Mouse (Mus musculus) CH12.LX (cell line): ENCODE measurements around the gene Kif12. TPM values are rescaled to one million over a fixed set of nuclear protein-coding genes. Genes with fewer than 3 reads are reported as not detected.

ENCODE experiments used
- DNase-seq: peaks from one replicate; pipeline ENCODE4 v3.0.0-alpha.2; 2013; ENCODE audit errors: extremely low read depth
- H3K27ac ChIP-seq: 2 replicates; pipeline ENCODE4 v1.5.1; 2012; ENCODE audit warnings: low read depth, mild to moderate bottlenecking, control low read depth, moderate library complexity; ENCODE audit not compliant: insufficient read depth
- H3K27me3 ChIP-seq: replicated peaks from 2 replicates; pipeline ENCODE3; 2012; ENCODE audit warnings: inconsistent platforms
- H3K36me3 ChIP-seq, 2 experiments: replicated peaks in 1 of 2; 2 replicates each; pipeline versions ENCODE3 to v1.6.1; 2012; ENCODE audit warnings: inconsistent platforms in 1 of 2, low read length in 1 of 2, mild to moderate bottlenecking in 1 of 2, mixed read lengths in 1 of 2, moderate library complexity in 1 of 2; ENCODE audit not compliant: control insufficient read depth in 1 of 2, insufficient read depth in 1 of 2
- H3K4me1 ChIP-seq, 2 experiments: 2 replicates each; pipeline ENCODE4 v1.6.1; 2012; ENCODE audit warnings: inconsistent platforms in 1 of 2, moderate library complexity in 1 of 2; ENCODE audit not compliant: insufficient read depth in 2 of 2, control insufficient read depth in 1 of 2
- H3K4me2 ChIP-seq: 2 replicates; pipeline ENCODE4 v1.6.1; 2012; ENCODE audit warnings: low read depth, mild to moderate bottlenecking, control low read depth; ENCODE audit not compliant: poor library complexity, insufficient read depth, severe bottlenecking
- H3K4me3 ChIP-seq, 3 experiments: fragments of 150-350 bp in 1 of 3; sonication (generic) in 1 of 3; replicated peaks in 1 of 3; 2 replicates each; pipeline versions ENCODE3 to v1.5.1; 2011 to 2012; ENCODE audit warnings: low read depth in 2 of 3, low read length in 2 of 3, mild to moderate bottlenecking in 2 of 3, moderate library complexity in 2 of 3, control low read depth in 1 of 3, improper control_type of control experiment in 1 of 3, inconsistent platforms in 1 of 3, mixed read lengths in 1 of 3; ENCODE audit not compliant: poor library complexity in 1 of 3
- H3K79me2 ChIP-seq: replicated peaks from 2 replicates; pipeline ENCODE4 v1.6.1; 2012; ENCODE audit warnings: mild to moderate bottlenecking, moderate library complexity; ENCODE audit not compliant: control insufficient read depth, poor library complexity, insufficient read depth, severe bottlenecking; ENCODE audit errors: extremely low read depth
- H3K9ac ChIP-seq: 2 replicates; pipeline ENCODE4 v1.6.1; 2012; ENCODE audit warnings: low read depth, mild to moderate bottlenecking, control low read depth, moderate library complexity; ENCODE audit not compliant: insufficient read depth
- H3K9me3 ChIP-seq: replicated peaks from 2 replicates; pipeline ENCODE3; 2012; ENCODE audit warnings: low read length, inconsistent platforms, mixed read lengths
- BHLHE40 ChIP-seq: IDR thresholded peaks from 2 replicates; pipeline ENCODE4 v1.6.1; 2011; ENCODE audit warnings: mild to moderate bottlenecking, low read depth, low read length, improper control_type of control experiment
- E2F4 ChIP-seq: IDR thresholded peaks from 2 replicates; pipeline ENCODE4 v1.6.1; 2011; ENCODE audit warnings: low read depth, low read length, improper control_type of control experiment; ENCODE audit not compliant: insufficient replicate concordance
- ELF1 ChIP-seq: IDR thresholded peaks from 2 replicates; pipeline ENCODE4 v1.6.1; 2014; ENCODE audit warnings: low read depth, mild to moderate bottlenecking, inconsistent platforms, low read length, improper control_type of control experiment
- GABPA ChIP-seq: IDR thresholded peaks from 2 replicates; pipeline ENCODE4 v1.6.1; 2012; ENCODE audit warnings: low read depth, low read length, improper control_type of control experiment, inconsistent platforms; ENCODE audit not compliant: insufficient replicate concordance
- HCFC1 ChIP-seq: IDR thresholded peaks from 2 replicates; pipeline ENCODE4 v1.6.1; 2012; ENCODE audit warnings: low read depth, mild to moderate bottlenecking, inconsistent platforms, low read length, improper control_type of control experiment
- JUN ChIP-seq: IDR thresholded peaks from 2 replicates; pipeline ENCODE4 v1.6.1; 2011; ENCODE audit warnings: low read depth, mild to moderate bottlenecking, low read length, improper control_type of control experiment, moderate library complexity; ENCODE audit not compliant: insufficient read depth
- JUND ChIP-seq: conservative IDR thresholded peaks from 2 replicates; pipeline ENCODE4 v1.6.1; 2011; ENCODE audit warnings: low read depth, low read length, improper control_type of control experiment
- MAX ChIP-seq: IDR thresholded peaks from 2 replicates; pipeline ENCODE4 v1.6.1; 2011; ENCODE audit warnings: low read length, improper control_type of control experiment
- MYC ChIP-seq: IDR thresholded peaks from 2 replicates; pipeline ENCODE4 v1.6.1; 2011; ENCODE audit warnings: low read depth, mild to moderate bottlenecking, improper control_type of control experiment, low read length
- NRF1 ChIP-seq: IDR thresholded peaks from 2 replicates; pipeline ENCODE4 v1.6.1; 2014; ENCODE audit warnings: low read depth, mild to moderate bottlenecking, inconsistent platforms, low read length, improper control_type of control experiment, moderate library complexity
- POLR2AphosphoS2 ChIP-seq: IDR thresholded peaks from 2 replicates; pipeline ENCODE4 v1.6.1; 2011; ENCODE audit warnings: low read depth, low read length, improper control_type of control experiment
- RCOR1 ChIP-seq: conservative IDR thresholded peaks from 2 replicates; pipeline ENCODE4 v1.6.1; 2012; ENCODE audit warnings: low read depth, mild to moderate bottlenecking, inconsistent platforms, low read length, improper control_type of control experiment
- SIN3A ChIP-seq: IDR thresholded peaks from 2 replicates; pipeline ENCODE4 v1.6.1; 2012; ENCODE audit warnings: low read length, improper control_type of control experiment, inconsistent platforms
- SMC3 ChIP-seq: IDR thresholded peaks from 2 replicates; pipeline ENCODE4 v1.6.1; 2011; ENCODE audit warnings: low read depth, low read length, improper control_type of control experiment
- TBP ChIP-seq: conservative IDR thresholded peaks from 2 replicates; pipeline ENCODE4 v1.6.1; 2011; ENCODE audit warnings: low read depth, low read length, improper control_type of control experiment
- USF1 ChIP-seq: IDR thresholded peaks from 2 replicates; pipeline ENCODE4 v1.6.1; 2014; ENCODE audit warnings: low read depth, mild to moderate bottlenecking, inconsistent platforms, low read length, improper control_type of control experiment
- ZKSCAN1 ChIP-seq: IDR thresholded peaks from 2 replicates; pipeline ENCODE4 v1.6.1; 2012; ENCODE audit warnings: low read depth, inconsistent platforms, low read length, improper control_type of control experiment, borderline replicate concordance
- ZMIZ1 ChIP-seq: IDR thresholded peaks from 2 replicates; pipeline ENCODE4 v1.6.1; 2012; ENCODE audit warnings: low read depth, mild to moderate bottlenecking, inconsistent platforms, low read length, improper control_type of control experiment
- dilution Hi-C: fragments of 300-500 bp; cut with MboI; formaldehyde crosslinking; loops from 2 replicates; pipeline ENCODE4 v1.14.3; 2020; ENCODE audit warnings: low sequenced_read_pairs; ENCODE audit not compliant: extremely low pct_unique_long_range_greater_than_20kb, extremely low pct_ligation_motif_present
- in situ Hi-C: fragments of 300-500 bp; cut with MboI; formaldehyde crosslinking; loops from 3 replicates; pipeline ENCODE4 v1.14.3; 2019; ENCODE audit warnings: low sequenced_read_pairs, low pct_ligation_motif_present, low pct_unique_long_range_greater_than_20kb, mixed read lengths
- polyA plus RNA-seq: library from polyadenylated mRNA; unstranded; fragments of >175 nt; gene quantifications from 2 replicates; pipeline ENCODE4 v1.2.1, GENCODE M21; 2012; ENCODE audit warnings: low read depth; ENCODE audit not compliant: insufficient read length
- total RNA-seq, 2 experiments: library from RNA; depleted of rRNA; stranded (reverse); fragments of 300-350 nt in 1 of 2; fragments of >200 nt in 1 of 2; gene quantifications; 2 replicates each; pipeline ENCODE4 v1.2.3; 2012 to 2014

Kif12 gene
- total and polyA plus RNA-seq, 3 experiments = not detected

DNA sequence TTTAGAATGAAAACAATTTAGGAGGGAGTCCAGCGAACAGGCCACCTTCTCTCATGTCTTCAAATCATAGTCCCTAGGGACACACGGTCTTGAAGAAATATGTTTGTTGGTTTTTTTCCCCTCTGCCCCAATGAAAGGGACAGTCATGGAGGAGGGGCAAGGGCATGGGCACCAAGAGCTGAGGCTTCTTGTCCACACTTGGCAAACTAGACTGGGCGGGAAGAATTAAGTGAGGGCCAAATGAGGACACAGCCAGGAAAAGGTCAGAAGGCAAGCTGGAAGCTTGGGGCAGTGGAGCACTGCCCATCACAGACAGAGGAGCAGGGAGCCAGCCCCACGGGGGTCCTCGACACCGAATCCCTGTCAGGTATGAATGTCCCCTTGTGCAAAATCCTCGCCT, 31.9 kb upstream of the Kif12 start:
- H3K36me3 ChIP-seq = no peaks in the 10 kb centered on the region
- H3K9me3 ChIP-seq = no peaks in the 10 kb centered on the region
- H3K9ac ChIP-seq = no peak overlapping the region
- H3K79me2 ChIP-seq = no peaks in the 10 kb centered on the region
- H3K4me1 ChIP-seq = peaks cover 2 to 16% of the 10 kb centered on the region in 2 experiments; a peak in 2 of 4 replicates
- TF ChIP-seq SMC3 (no peak), MAX (no peak), ELF1 (no peak), POLR2AphosphoS2 (no peak), GABPA (no peak), JUN (no peak), JUND (no peak), BHLHE40 (no peak), NRF1 (no peak), ZMIZ1 (no peak), USF1 (no peak), HCFC1 (no peak), E2F4 (no peak)
- in situ Hi-C loops = loop anchor here (25.0 kb wide), 1 partner anchor 358 kb away; the partner anchor contains the start of gene Tmem268
- DNase-seq = no peak
- H3K27me3 ChIP-seq = peaks cover 58% of the 10 kb centered on the region
- no peak overlapping the region for H3K4me3 ChIP-seq
- H3K4me2 ChIP-seq = no peak overlapping the region
- H3K27ac ChIP-seq = no peak overlapping the region
- dilution Hi-C loops = no loop called here

DNA sequence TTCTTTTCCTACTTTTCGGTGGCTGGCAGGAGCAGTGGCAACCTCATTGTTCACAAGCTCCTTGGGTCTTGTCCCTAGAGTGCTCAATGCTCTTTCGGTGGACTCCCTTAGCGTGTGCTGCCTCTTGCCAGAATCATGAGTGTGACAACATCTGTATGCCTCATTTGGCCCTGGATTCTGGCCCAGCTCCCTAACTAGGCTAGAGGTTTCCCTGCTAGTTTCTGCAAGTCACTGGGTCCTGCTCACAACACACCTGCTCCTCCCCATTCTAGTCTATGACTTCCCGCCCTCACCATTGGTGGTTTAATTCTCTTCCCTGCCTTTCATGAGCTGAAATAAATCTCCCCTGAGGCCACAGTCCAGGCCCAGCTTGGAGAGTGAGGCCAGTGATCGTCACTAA, 27.4 kb upstream of the Kif12 start:
- TF ChIP-seq ZKSCAN1 = no peak
- TF ChIP-seq MYC = no peak
- no peak for TF ChIP-seq TBP
- no peak for TF ChIP-seq SIN3A
- TF ChIP-seq USF1 = no peak
- TF ChIP-seq RCOR1 = no peak
- TF ChIP-seq E2F4 = no peak
- no peak for TF ChIP-seq MAX
- no peak for TF ChIP-seq ZMIZ1
- H3K27me3 ChIP-seq = peaks cover 74% of the 10 kb centered on the region
- in situ Hi-C loops (no loop called here), dilution Hi-C loops (no loop called here)
- no peak overlapping the region for H3K4me2 ChIP-seq
- DNase-seq = no peak
- no peaks in the 10 kb centered on the region for H3K4me1 ChIP-seq
- H3K27ac ChIP-seq = no peak overlapping the region
- no peak overlapping the region for H3K4me3 ChIP-seq
- no peaks in the 10 kb centered on the region for H3K36me3 ChIP-seq
- H3K79me2 ChIP-seq = no peaks in the 10 kb centered on the region
- no peaks in the 10 kb centered on the region for H3K9me3 ChIP-seq
- no peak overlapping the region for H3K9ac ChIP-seq
